Mouse (Mus musculus) layer of hippocampus, postnatal 14 days (tissue): Measurements from ENCODE around the gene Pecr. TPM values are rescaled to one million over a fixed set of nuclear protein-coding genes. Genes with fewer than 3 reads are reported as not detected.
"Not testable (repeated sequence)": the region's sequence is repeated elsewhere in the genome, so short reads cannot be mapped to it uniquely, and the experiment has no call there.

Experiments used
- DNase-seq, 2 experiments: peaks; one replicate each; pipeline ENCODE4 v3.0.0; 2021 to 2022; ENCODE audit warnings: low spot score in 2 of 2, mixed read lengths in 1 of 2
- total RNA-seq, 2 experiments: library from RNA; stranded (reverse); gene quantifications; 2 replicates each; pipeline ENCODE4 v1.2.3; 2021

The Pecr gene
- total RNA-seq, 2 experiments from 2014 or later = 5.9 to 6.1 TPM

- DNase-seq = no peak
Measured at GRCm38 (mm10) chr1:72290896-72291295, 6.8 kb upstream of the Pecr start.

- DNase-seq = no peak
Measured at GRCm38 (mm10) chr1:72288527-72289150, 4.5 kb upstream of the Pecr start.

- DNase-seq = no peak
Measured at GRCm38 (mm10) chr1:72287893-72288292, 3.8 kb upstream of the Pecr start.

GRCm38 (mm10) chr1:72286904-72287303, 2.8 kb upstream of the Pecr start:
- DNase-seq = no peak

GRCm38 (mm10) chr1:72284539-72284938, 425 bp upstream of the Pecr start:
- no peak for DNase-seq

- DNase-seq = no peak
Measured at GRCm38 (mm10) chr1:72282604-72283003, 1.5 kb downstream of the Pecr start.

- no peak for DNase-seq
Measured at GRCm38 (mm10) chr1:72278085-72278484, 6.0 kb downstream of the Pecr start.

GRCm38 (mm10) chr1:72263099-72263498, 21.0 kb downstream of the Pecr start:
- DNase-seq = no peak

- DNase-seq = no peak
Measured at GRCm38 (mm10) chr1:72256381-72257256, 27.5 kb downstream of the Pecr start.

- DNase-seq = no peak
Measured at GRCm38 (mm10) chr1:72255854-72256175, 28.3 kb downstream of the Pecr start.

GRCm38 (mm10) chr1:72255062-72255853, 28.9 kb downstream of the Pecr start:
- peak; percentile 46 to 58 for DNase-seq

- peak; percentile 80 to 82 for DNase-seq
Measured at GRCm38 (mm10) chr1:72254545-72255061, 29.5 kb downstream of the Pecr start.

GRCm38 (mm10) chr1:72253881-72254491, 30.1 kb downstream of the Pecr start:
- DNase-seq = peak in 1 of 2 experiments; percentile 22

- DNase-seq = no peak
Measured at GRCm38 (mm10) chr1:72251806-72252205, 32.3 kb downstream of the Pecr start.

GRCm38 (mm10) chr1:72248226-72248737, 35.8 kb downstream of the Pecr start:
- not testable (repeated sequence) for DNase-seq

GRCm38 (mm10) chr1:72244317-72245036, 39.6 kb downstream of the Pecr start:
- no peak for DNase-seq

- DNase-seq = peak; percentile 95 to 96
Measured at GRCm38 (mm10) chr1:72243656-72244316, 40.3 kb downstream of the Pecr start.

- no peak for DNase-seq
Measured at GRCm38 (mm10) chr1:72242581-72243143, 41.5 kb downstream of the Pecr start.

GRCm38 (mm10) chr1:72239113-72239512, 45.0 kb downstream of the Pecr start:
- DNase-seq = not testable (repeated sequence)
